8 mouse cellular contexts compared by ENCODE assay signal in the genomic region with DNA sequence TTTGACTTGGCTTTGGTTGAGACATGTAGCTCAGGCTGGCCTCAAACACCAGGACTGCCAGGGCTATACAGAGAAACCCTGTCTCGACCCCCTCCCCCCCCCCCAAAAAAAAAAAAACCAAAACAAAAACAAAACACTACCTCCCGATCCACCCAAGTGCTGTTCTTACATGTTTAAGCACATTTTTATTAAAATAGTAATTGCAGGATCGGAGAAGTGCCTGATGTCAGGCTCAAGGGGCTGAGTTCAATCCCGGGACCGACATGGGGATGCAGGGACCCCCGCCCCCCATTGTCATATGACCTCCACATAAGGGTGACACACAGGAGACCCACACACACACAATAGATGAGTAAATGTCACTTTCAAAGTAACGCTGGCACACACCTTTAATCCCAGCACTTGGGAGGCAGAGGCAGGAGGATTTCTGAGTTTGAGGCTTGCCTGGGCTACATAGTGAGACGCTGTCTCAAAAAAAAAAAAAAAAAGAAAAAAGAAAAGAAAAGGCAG. TPM values are rescaled to one million over a fixed set of nuclear protein-coding genes. Genes with fewer than 3 reads are reported as not detected.
A peak's percentile ranks its signal among the peaks of the same experiment; 100 is the strongest.
DNase-seq lines count a peak whose midpoint lies in the region; ATAC-seq and TF ChIP-seq lines count a peak whose summit lies in the region.

No protein-coding gene starts in this region.

- no peaks in the 10 kb centered on the region for H3K27me3 ChIP-seq in spleen, adult 2 months (ENCODE audit: control insufficient read depth, insufficient read depth, low read length)
- H3K27me3 ChIP-seq in liver, embryonic 12.5 days (replicated peaks): peaks cover 7% of the 10 kb centered on the region; the same call in 1 of the 2 replicates

- peaks cover 16% of the 10 kb centered on the region for H3K36me3 ChIP-seq in spleen, adult 2 months (ENCODE audit: control insufficient read depth, insufficient read depth, low read length)
- peaks cover 26% of the 10 kb centered on the region for H3K36me3 ChIP-seq in liver, embryonic 12.5 days

- H3K4me3 ChIP-seq in spleen, adult 2 months (ENCODE audit: extremely low read depth, insufficient read depth, insufficient read length): no peak overlapping the region
- peak overlapping the region; percentile 73 for H3K4me3 ChIP-seq in liver, embryonic 12.5 days

- no peak for TF ChIP-seq CTCF in spleen, adult 2 months (IDR thresholded peaks at IDR 0.05; ENCODE audit: extremely low read depth, insufficient read depth, insufficient read length, insufficient replicate concordance)

- peak overlapping the region; percentile 83 for H3K9ac ChIP-seq in liver, embryonic 12.5 days

- peak overlapping the region; percentile 94 for H3K4me2 ChIP-seq in liver, embryonic 12.5 days

- ATAC-seq in liver, embryonic 12.5 days: no peak

- peak overlapping the region; percentile 85; the same call in 1 of the 2 replicates for H3K27ac ChIP-seq in spleen, adult 2 months (ENCODE audit: insufficient read depth, low read length)
- peak overlapping the region; percentile 94 for H3K27ac ChIP-seq in liver, embryonic 12.5 days

- peaks cover 17% of the 10 kb centered on the region for H3K4me1 ChIP-seq in spleen, adult 2 months (ENCODE audit: control insufficient read depth, insufficient read depth, insufficient read length)
- peaks cover 55% of the 10 kb centered on the region for H3K4me1 ChIP-seq in liver, embryonic 12.5 days

- H3K9me3 ChIP-seq in liver, embryonic 12.5 days (replicated peaks): no peaks in the 10 kb centered on the region

- DNase-seq in cerebellum, adult 11-12 months: peak; percentile 66
- no peak for DNase-seq in cerebellum, postnatal 36 days
- DNase-seq in spleen, adult 2 months (ENCODE audit: low read depth in 1 of 2, low spot score in 2 of 2): no peak
- DNase-seq in spleen, adult 12 weeks (ENCODE audit: low spot score): no peak
- no peak for DNase-seq in ovary, postnatal 14 days (ENCODE audit: low spot score)
- no peak for DNase-seq in ovary, adult 18-20 months (ENCODE audit: low spot score)
- DNase-seq in layer of hippocampus, adult 9-10 months (ENCODE audit: low spot score): no peak

- WGBS in spleen, adult 2 months: 73% methylated on average over 8 of the region's 8 CpGs
- 51% methylated on average over 8 of the region's 8 CpGs for WGBS in liver, embryonic 12.5 days (ENCODE audit: insufficient replicate concordance)

- no peak for TF ChIP-seq POLR2A in spleen, adult 2 months (IDR thresholded peaks at IDR 0.05; ENCODE audit: low read depth, low read length)

RNA-seq across cellular contexts. Expression of a gene that starts 0.8 kb away (rescaled TPM):
- polyA plus RNA-seq in spleen, adult 2 months (2012; rRNA removed): 98.4 and 128 TPM in 2 replicates
- polyA plus RNA-seq in liver, embryonic 12.5 days (2016; fragmentation: Nextera tagmentation; extraction: Ambion mirVana): 24.1 and 24.6 TPM in 2 replicates

RNA-seq across cellular contexts. Expression of a gene that starts 6.3 kb away (rescaled TPM):
- 3.3 and 4.7 TPM in 2 replicates for polyA plus RNA-seq in spleen, adult 2 months (2012; rRNA removed)
- polyA plus RNA-seq in liver, embryonic 12.5 days (2016; fragmentation: Nextera tagmentation; extraction: Ambion mirVana): 1.1 and 1.2 TPM in 2 replicates

RNA-seq across cellular contexts. Expression of a gene that starts 6.5 kb away (rescaled TPM):
- polyA plus RNA-seq in spleen, adult 2 months (2012; rRNA removed): 1.3 and 2.4 TPM in 2 replicates
- 3.2 and 4.1 TPM in 2 replicates for polyA plus RNA-seq in liver, embryonic 12.5 days (2016; fragmentation: Nextera tagmentation; extraction: Ambion mirVana)

RNA-seq across cellular contexts. Expression of a gene that starts 46.0 kb away (rescaled TPM):
- 20.3 and 33.9 TPM in 2 replicates for polyA plus RNA-seq in spleen, adult 2 months (2012; rRNA removed)
- 3.8 and 4.0 TPM in 2 replicates for polyA plus RNA-seq in liver, embryonic 12.5 days (2016; fragmentation: Nextera tagmentation; extraction: Ambion mirVana)

RNA-seq across cellular contexts. Expression of a gene that starts 46.2 kb away (rescaled TPM):
- polyA plus RNA-seq in spleen, adult 2 months (2012; rRNA removed): 181 and 252 TPM in 2 replicates
- 265 and 282 TPM in 2 replicates for polyA plus RNA-seq in liver, embryonic 12.5 days (2016; fragmentation: Nextera tagmentation; extraction: Ambion mirVana)
